Mouse (Mus musculus): ENCODE results near the gene Rps26.

GRCm38 (mm10) chr10:128636561-128636960 lies 10.0 kb upstream of the Rps26 start:
- TF ChIP-seq CTCF (IDR thresholded peaks at IDR 0.05; ENCODE audit: borderline replicate concordance, insufficient read depth, low read depth, low read length), result no peak
- TF ChIP-seq POLR2A (IDR thresholded peaks at IDR 0.05; ENCODE audit: borderline replicate concordance, insufficient read depth, low read length), result no peak

Measured in cerebellum, adult 2 months (tissue).